Mouse (Mus musculus) layer of hippocampus, adult 18-20 months (tissue): ENCODE data around the gene Adarb2. TPM values are rescaled to one million over a fixed set of nuclear protein-coding genes. Genes with fewer than 3 reads are reported as not detected.
"Not testable (repeated sequence)": the region's sequence is repeated elsewhere in the genome, so short reads cannot be mapped to it uniquely, and the experiment has no call there.

ENCODE experiments used
- DNase-seq, 2 experiments: peaks; one replicate each; pipeline ENCODE4 v3.0.0; 2022; ENCODE audit warnings: low spot score in 2 of 2
- total RNA-seq, 2 experiments: library from RNA; stranded (reverse); gene quantifications; 2 replicates each; pipeline ENCODE4 v1.2.3; 2021

Gene Adarb2
- total RNA-seq, 2 experiments from 2014 or later = 34.3 to 40.1 TPM

GRCm38 (mm10) chr13:8584257-8585005, 381.8 kb downstream of the Adarb2 start:
- DNase-seq = no peak

GRCm38 (mm10) chr13:8587447-8587846, 384.8 kb downstream of the Adarb2 start:
- DNase-seq = no peak

GRCm38 (mm10) chr13:8590460-8590859, 387.8 kb downstream of the Adarb2 start:
- no peak for DNase-seq

- no peak for DNase-seq
Measured at GRCm38 (mm10) chr13:8596977-8597646, 394.4 kb downstream of the Adarb2 start.

- peak in 1 of 2 experiments; percentile 64 for DNase-seq
Measured at GRCm38 (mm10) chr13:8597647-8598017, 395.0 kb downstream of the Adarb2 start.

GRCm38 (mm10) chr13:8605645-8606044, 403.0 kb downstream of the Adarb2 start:
- DNase-seq = peak; percentile 34 to 53

- DNase-seq = no peak
Measured at GRCm38 (mm10) chr13:8608040-8608439, 405.4 kb downstream of the Adarb2 start.

- not testable (repeated sequence) for DNase-seq
Measured at GRCm38 (mm10) chr13:8608918-8609317, 406.3 kb downstream of the Adarb2 start.

- DNase-seq = no peak
Measured at GRCm38 (mm10) chr13:8610956-8611355, 408.3 kb downstream of the Adarb2 start.

GRCm38 (mm10) chr13:8612618-8613391, 410.1 kb downstream of the Adarb2 start:
- no peak for DNase-seq

- DNase-seq = no peak
Measured at GRCm38 (mm10) chr13:8616685-8617084, 414.0 kb downstream of the Adarb2 start.

GRCm38 (mm10) chr13:8622263-8622662, 419.6 kb downstream of the Adarb2 start:
- DNase-seq = no peak

- DNase-seq = no peak
Measured at GRCm38 (mm10) chr13:8629565-8629964, 426.9 kb downstream of the Adarb2 start.

GRCm38 (mm10) chr13:8631618-8632017, 429.0 kb downstream of the Adarb2 start:
- no peak for DNase-seq

GRCm38 (mm10) chr13:8632072-8632471, 429.4 kb downstream of the Adarb2 start:
- DNase-seq = no peak

- DNase-seq = no peak
Measured at GRCm38 (mm10) chr13:8633385-8634337, 431.0 kb downstream of the Adarb2 start.

- no peak for DNase-seq
Measured at GRCm38 (mm10) chr13:8642084-8642483, 439.4 kb downstream of the Adarb2 start.

GRCm38 (mm10) chr13:8643920-8644319, 441.3 kb downstream of the Adarb2 start:
- no peak for DNase-seq

- no peak for DNase-seq
Measured at GRCm38 (mm10) chr13:8644805-8645679, 442.4 kb downstream of the Adarb2 start.

GRCm38 (mm10) chr13:8649261-8649660, 446.6 kb downstream of the Adarb2 start:
- DNase-seq = no peak
